Mouse (Mus musculus) E14TG2a.4 (cell line): ENCODE data around the gene Fap.

ENCODE experiments used
- CTCF ChIP-seq: conservative IDR thresholded peaks from 2 replicates; pipeline ENCODE4 v1.5.1; 2014; ENCODE audit warnings: low read length
- NANOG ChIP-seq: IDR thresholded peaks from 2 replicates; pipeline ENCODE4 v1.6.1; 2014; ENCODE audit warnings: borderline replicate concordance, low read length, mixed read lengths
- POU5F1 ChIP-seq: IDR thresholded peaks from 2 replicates; pipeline ENCODE4 v1.6.1; 2014; ENCODE audit warnings: low read length, borderline replicate concordance

DNA sequence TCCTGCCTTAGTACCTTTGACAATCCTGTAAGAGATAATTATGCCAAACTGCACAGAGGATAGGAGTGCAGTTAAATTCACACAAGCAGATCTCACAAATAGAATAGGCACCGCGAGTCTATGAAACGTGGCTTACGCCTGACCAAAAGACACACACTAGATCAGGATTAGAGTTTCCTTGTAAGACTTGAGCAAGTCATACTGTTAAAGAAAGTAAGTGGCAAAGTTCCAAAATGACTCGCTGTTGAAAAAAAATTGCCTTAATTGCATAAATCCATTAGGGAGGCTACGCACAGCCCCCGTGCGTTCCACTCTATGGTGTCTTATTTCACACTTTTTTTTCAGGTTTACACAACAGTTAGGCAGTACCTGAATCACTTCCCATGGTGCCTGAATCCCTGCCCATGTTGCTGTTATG lies 49.2 kb upstream of the Fap start:
- TF ChIP-seq CTCF (no peak), NANOG (no peak), POU5F1 (no peak)
